8 mouse cellular contexts compared by ENCODE assay signal in genomic region chr4:130892001-130892587, GRCm38 (mm10). TPM values are rescaled to one million over a fixed set of nuclear protein-coding genes. Genes with fewer than 3 reads are reported as not detected.
DNase-seq lines count a peak whose midpoint lies in the region; TF ChIP-seq lines count a peak whose summit lies in the region.
"Had no signal": no experiment of that assay in that cellular context is flagged by ENCODE, and none has a peak within 500 bp of the region (broad histone marks: within the 10 kb centered on the region; RNA-seq: fewer than 3 reads in every experiment).

No protein-coding gene starts in this region.

- DNase-seq in adrenal gland, adult (ENCODE audit: inconsistent age in 2 of 2, low spot score in 1 of 2): peak; percentile 78 to 93
- peak; percentile 79 for DNase-seq in embryo, embryonic 10 days (ENCODE audit: low spot score)
- DNase-seq in gastrocnemius, postnatal 14 days: peak; percentile 71
- DNase-seq in kidney, postnatal 36 days: peak; percentile 48 to 84
- peak; percentile 64 for DNase-seq in lung, adult 2 months
- peak; percentile 80 to 86 for DNase-seq in right cerebral cortex, postnatal 10 days (ENCODE audit: low spot score in 2 of 2)

- no peaks in the 10 kb centered on the region for H3K9me3 ChIP-seq in E14TG2a.4 (ENCODE audit: low read length)
- H3K9me3 ChIP-seq: lung, embryonic 15.5 days had no signal

- H3K27me3 ChIP-seq in E14TG2a.4 (ENCODE audit: insufficient read depth, low read length): 0 out of 2 replicates have a peak, but pooled peaks cover 3% of the 10 kb centered on the region
- H3K27me3 ChIP-seq: lung, embryonic 15.5 days had no signal

- peak; percentile 99 for TF ChIP-seq CTCF in E14TG2a.4 (conservative IDR thresholded peaks at IDR 0.05; ENCODE audit: low read length)
- TF ChIP-seq CTCF in lung, adult 2 months (IDR thresholded peaks at IDR 0.05; ENCODE audit: insufficient read depth, low read length): peak; percentile 79

- peaks cover 17% of the 10 kb centered on the region; the same call in 1 of the 2 replicates for H3K4me1 ChIP-seq in E14TG2a.4 (replicated peaks; ENCODE audit: low read depth, low read length)
- peaks cover 2% of the 10 kb centered on the region; the same call in 1 of the 2 replicates for H3K4me1 ChIP-seq in lung, adult 2 months (ENCODE audit: control insufficient read depth, insufficient read depth, low read length)

- H3K4me3 ChIP-seq in E14TG2a.4 (replicated peaks; ENCODE audit: low read length): no peak overlapping the region
- no peak overlapping the region for H3K4me3 ChIP-seq in lung, adult 2 months (replicated peaks; ENCODE audit: extremely low read depth, low read depth, low read length)
- H3K4me3 ChIP-seq: lung, embryonic 15.5 days had no signal

- intact Hi-C loops in gastrocnemius, postnatal 14 days (cut with DNase I; ENCODE audit: low total_unique reads): no loop called here

- TF ChIP-seq POLR2A in lung, adult 2 months (IDR thresholded peaks at IDR 0.05; ENCODE audit: borderline replicate concordance, extremely low read depth, low read depth, low read length): no peak

- H3K36me3 ChIP-seq in E14TG2a.4 (ENCODE audit: insufficient read depth, low read length): no peaks in the 10 kb centered on the region
- H3K36me3 ChIP-seq: lung, embryonic 15.5 days had no signal

- 32% methylated on average over 17 of the region's 17 CpGs for WGBS in lung, adult 2 months

RNA-seq across cellular contexts. Expression of gene Laptm5, which starts 20.8 kb away (rescaled TPM):
- 1 to 10 TPM; 8.0 to 8.1 TPM for total RNA-seq in gastrocnemius, postnatal 14 days (2021)
- polyA plus RNA-seq in lung, adult 2 months (2012; rRNA removed): 258 and 317 TPM in 2 replicates

RNA-seq across cellular contexts. Expression of gene Matn1, which starts 52.1 kb away (rescaled TPM):
- total RNA-seq in gastrocnemius, postnatal 14 days (2021): not detected
- polyA plus RNA-seq in lung, adult 2 months (2012; rRNA removed): 0.14 TPM in 1 of 2 replicates, not detected in the other
